8 mouse cellular contexts compared by ENCODE assay signal in the genomic region with DNA sequence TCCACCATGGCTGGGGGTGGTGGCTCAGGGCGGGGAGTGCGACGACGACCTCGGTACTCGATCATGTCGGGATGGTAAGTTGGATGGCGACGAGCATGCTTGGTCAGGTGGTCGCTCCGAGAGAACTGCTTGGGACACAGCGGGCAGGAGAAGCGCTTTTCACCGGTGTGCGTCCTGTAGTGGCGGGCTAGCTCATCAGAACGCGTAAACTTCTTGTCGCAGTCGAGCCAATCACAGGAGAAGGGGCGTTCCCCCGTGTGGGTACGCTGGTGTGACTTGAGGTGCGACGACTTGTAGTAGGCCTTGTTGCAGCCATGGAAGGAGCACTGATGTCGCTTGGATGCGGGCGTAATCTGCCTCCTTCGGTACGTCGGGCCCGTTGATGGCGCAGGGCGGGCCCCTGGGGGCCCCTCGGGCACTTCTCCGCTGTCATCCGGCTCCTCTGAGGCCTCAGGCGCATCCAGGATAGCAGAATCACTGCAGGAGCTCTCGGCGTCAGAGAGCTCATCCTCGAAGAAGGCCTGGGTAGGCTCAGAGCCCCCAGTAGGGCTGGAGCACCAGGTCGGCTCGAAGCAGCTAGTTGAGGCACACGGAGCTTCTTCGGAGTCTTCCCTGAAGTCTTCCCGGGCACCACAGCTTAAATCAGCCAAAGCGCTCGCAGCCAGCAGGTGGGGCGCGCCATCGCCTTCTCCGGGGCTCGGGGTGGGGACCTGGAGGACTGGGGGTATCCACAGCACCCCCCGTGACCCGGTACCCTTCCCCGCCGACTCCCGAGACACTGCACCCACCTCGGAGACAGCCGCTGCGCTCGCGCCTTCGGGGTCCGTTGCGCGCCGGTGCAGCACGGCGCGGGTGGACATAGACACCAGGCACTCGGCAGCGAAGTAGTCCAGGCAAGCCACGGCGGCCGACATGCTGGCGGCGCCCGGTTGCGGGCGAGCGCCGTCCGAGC. TPM values are rescaled to one million over a fixed set of nuclear protein-coding genes. Genes with fewer than 3 reads are reported as not detected.
DNase-seq lines count a peak whose midpoint lies in the region; ATAC-seq and TF ChIP-seq lines count a peak whose summit lies in the region.

No protein-coding gene starts in this region.

- TF ChIP-seq POLR2A in embryonic fibroblast, embryonic 13.5 days (IDR thresholded peaks at IDR 0.05; ENCODE audit: low read depth, low read length) = no peak

- peaks cover 13% of the 10 kb centered on the region for H3K36me3 ChIP-seq in hindbrain, embryonic 13.5 days
- H3K36me3 ChIP-seq in liver, embryonic 13.5 days = no peaks in the 10 kb centered on the region

- no peaks in the 10 kb centered on the region for H3K4me1 ChIP-seq in embryonic fibroblast, embryonic 13.5 days (ENCODE audit: control insufficient read depth, insufficient read depth, low read length)
- H3K4me1 ChIP-seq in hindbrain, embryonic 13.5 days (replicated peaks) = peaks cover 5% of the 10 kb centered on the region; the same call in 1 of the 2 replicates
- H3K4me1 ChIP-seq in liver, embryonic 13.5 days (replicated peaks) = no peaks in the 10 kb centered on the region

- H3K9ac ChIP-seq in hindbrain, embryonic 13.5 days = no peak overlapping the region
- no peak overlapping the region for H3K9ac ChIP-seq in liver, embryonic 13.5 days

- peak overlapping the region; percentile 59 for H3K4me2 ChIP-seq in hindbrain, embryonic 13.5 days
- peak overlapping the region; percentile 63 for H3K4me2 ChIP-seq in liver, embryonic 13.5 days

- peak; percentile 17 for DNase-seq in layer of hippocampus, adult 11-12 months (ENCODE audit: low spot score)
- no peak for DNase-seq in layer of hippocampus, adult 9-11 months
- DNase-seq in WW6 (ENCODE audit: low read depth, low spot score) = peak; percentile 29
- DNase-seq in liver, embryonic 13.5 days = no peak
- DNase-seq in retina, embryonic 14.5 days (ENCODE audit: low spot score) = peak; percentile 52
- no peak for DNase-seq in T-cell, adult 2 months (ENCODE audit: low spot score)

- H3K27me3 ChIP-seq in hindbrain, embryonic 13.5 days = peaks cover 72% of the 10 kb centered on the region
- peaks cover 66% of the 10 kb centered on the region for H3K27me3 ChIP-seq in liver, embryonic 13.5 days

- no peak overlapping the region for H3K27ac ChIP-seq in embryonic fibroblast, embryonic 13.5 days (ENCODE audit: insufficient read depth, low read length)
- no peak overlapping the region for H3K27ac ChIP-seq in hindbrain, embryonic 13.5 days
- no peak overlapping the region for H3K27ac ChIP-seq in liver, embryonic 13.5 days

- peak overlapping the region; percentile 47; the same call in 1 of the 2 replicates for H3K4me3 ChIP-seq in embryonic fibroblast, embryonic 13.5 days (ENCODE audit: insufficient read depth, low read length)
- H3K4me3 ChIP-seq in hindbrain, embryonic 13.5 days = peak overlapping the region; percentile 45
- H3K4me3 ChIP-seq in liver, embryonic 13.5 days (replicated peaks) = peak overlapping the region; percentile 52

- no peak for ATAC-seq in hindbrain, embryonic 13.5 days (ENCODE audit: low FRiP score)
- no peak for ATAC-seq in liver, embryonic 13.5 days (ENCODE audit: low read depth)

- no peak for TF ChIP-seq CTCF in embryonic fibroblast, embryonic 13.5 days (IDR thresholded peaks at IDR 0.05; ENCODE audit: borderline replicate concordance, insufficient read depth, low read length)

- 2% methylated on average over 84 of the region's 84 CpGs for WGBS in hindbrain, embryonic 13.5 days
- 9% methylated on average over 84 of the region's 84 CpGs for WGBS in liver, embryonic 13.5 days (ENCODE audit: insufficient replicate concordance)

- peaks cover 43% of the 10 kb centered on the region for H3K9me3 ChIP-seq in hindbrain, embryonic 13.5 days
- H3K9me3 ChIP-seq in liver, embryonic 13.5 days (replicated peaks) = peaks cover 11% of the 10 kb centered on the region

RNA-seq across cellular contexts. Expression of a gene that starts 0.8 kb away (rescaled TPM):
- polyA plus RNA-seq in embryonic fibroblast, embryonic 13.5 days (2011; ENCODE audit: insufficient read length, low read depth, missing spikeins) = 0.79 TPM in 1 of 2 replicates, not detected in the other
- 0.10 and 0.26 TPM in 2 replicates for polyA plus RNA-seq in hindbrain, embryonic 13.5 days (2015; fragmentation: Nextera tagmentation; extraction: Ambion mirVana)
- polyA plus RNA-seq in liver, embryonic 13.5 days (2015; fragmentation: Nextera tagmentation; extraction: Ambion mirVana) = 0.34 and 0.46 TPM in 2 replicates

RNA-seq across cellular contexts. Expression of a gene that starts 42.7 kb away (rescaled TPM):
- not detected in 2 replicates for polyA plus RNA-seq in embryonic fibroblast, embryonic 13.5 days (2011; ENCODE audit: insufficient read length, low read depth, missing spikeins)
- polyA plus RNA-seq in hindbrain, embryonic 13.5 days (2015; fragmentation: Nextera tagmentation; extraction: Ambion mirVana) = 0.44 and 0.63 TPM in 2 replicates
- not detected in 2 replicates for polyA plus RNA-seq in liver, embryonic 13.5 days (2015; fragmentation: Nextera tagmentation; extraction: Ambion mirVana)

Comparison
In these comparisons a context has a peak if more than half of its experiments do, and no peak if none do; other contexts are left out.
1. DNase-seq: peak in layer of hippocampus, adult 11-12 months (single experiment), WW6 (single experiment) and retina, embryonic 14.5 days (single experiment); none in layer of hippocampus, adult 9-11 months (single experiment), liver, embryonic 13.5 days (single experiment) and T-cell, adult 2 months (single experiment).
2. Peak in every context shown above with its lines, with median percentiles within 50 percentile points of each other: H3K4me3 ChIP-seq.